Mouse (Mus musculus) layer of hippocampus, postnatal 25 days (tissue): ENCODE data around the gene Zfp809. TPM values are rescaled to one million over a fixed set of nuclear protein-coding genes. Genes with fewer than 3 reads are reported as not detected.

Experiments
- DNase-seq, 2 experiments: peaks; one replicate each; pipeline ENCODE4 v3.0.0; 2022; ENCODE audit warnings: mixed read lengths in 2 of 2, low spot score in 1 of 2; ENCODE audit errors: extremely low spot score in 1 of 2
- total RNA-seq, 2 experiments: library from RNA; stranded (reverse); gene quantifications; 2 replicates each; pipeline ENCODE4 v1.2.3; 2021

Gene Zfp809
- total RNA-seq, 2 experiments from 2014 or later: 19.7 to 22.7 TPM

DNA sequence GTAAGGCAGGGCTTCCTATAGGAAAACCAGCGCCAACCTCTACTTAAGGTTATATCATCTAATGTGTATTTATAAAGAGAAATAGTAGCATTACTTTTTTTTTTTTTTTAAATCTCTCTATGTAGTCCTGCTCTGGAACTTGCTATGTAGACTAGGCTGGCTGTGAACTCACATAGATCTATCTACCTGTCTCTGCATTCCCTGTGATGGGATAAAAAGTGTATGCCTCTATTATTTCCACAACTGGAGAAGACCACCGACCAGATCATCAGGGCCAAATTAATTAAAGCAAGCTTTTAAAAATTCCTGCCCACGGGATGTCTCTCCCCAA is 34.5 kb downstream of the Zfp809 start:
- no peak for DNase-seq

DNA sequence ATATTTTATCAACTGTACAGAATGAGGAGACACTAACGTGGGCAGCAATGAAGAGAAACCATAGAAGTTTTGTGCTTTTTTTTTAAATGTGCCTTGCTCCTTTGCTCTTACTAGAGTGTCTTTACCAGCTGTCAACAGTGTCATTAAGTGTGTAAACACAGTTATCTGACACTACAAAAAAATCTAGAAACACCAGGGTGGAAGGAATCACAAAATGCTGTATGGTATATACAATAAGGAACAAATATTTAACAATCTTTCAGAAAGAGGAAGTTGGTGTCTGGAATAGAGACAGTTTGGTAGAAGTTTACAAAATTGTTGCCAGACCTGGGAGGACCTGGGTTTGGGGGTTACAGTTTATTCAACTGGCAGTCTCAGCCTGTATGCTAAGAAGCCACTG is 36.1 kb downstream of the Zfp809 start:
- DNase-seq: no peak

DNA sequence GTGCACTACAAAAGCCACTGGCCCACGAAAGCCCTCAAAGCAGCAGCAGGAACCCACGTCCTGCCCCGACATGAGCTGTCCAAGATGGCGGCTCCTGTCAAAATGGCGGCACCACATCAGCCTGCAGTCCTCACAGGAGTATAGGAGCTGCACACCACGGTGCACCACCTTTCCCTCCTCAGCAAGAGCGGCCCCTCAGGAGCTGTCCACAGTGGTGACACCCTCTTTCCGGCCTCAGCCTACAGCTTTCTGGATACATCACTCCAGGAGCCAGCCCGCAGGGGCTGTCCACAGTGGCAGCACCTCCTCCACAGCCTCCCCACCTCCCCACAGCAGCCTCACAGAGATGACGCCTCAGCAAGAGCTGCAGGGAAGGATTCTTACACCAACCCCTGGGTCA is 37.1 kb downstream of the Zfp809 start:
- no peak for DNase-seq

DNA sequence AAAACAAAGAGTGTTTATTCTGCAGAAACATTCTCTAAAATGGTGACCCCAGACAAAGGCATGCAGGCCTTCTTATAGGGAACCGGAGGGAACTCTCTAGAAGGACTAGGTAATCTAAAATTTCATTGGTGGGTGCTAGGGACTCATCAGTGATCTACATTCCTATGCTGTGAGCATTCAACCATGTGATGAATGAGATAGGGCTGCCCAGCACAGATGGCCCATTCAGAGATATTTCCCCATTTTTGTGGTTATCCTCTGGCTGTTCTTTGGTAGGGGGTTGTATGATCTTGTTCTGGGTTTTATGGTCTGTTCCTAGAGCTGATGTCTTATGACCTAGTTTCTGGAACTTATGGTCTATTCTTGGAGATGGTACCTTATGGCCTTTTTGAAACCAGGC is 43.4 kb downstream of the Zfp809 start:
- DNase-seq: no peak

DNA sequence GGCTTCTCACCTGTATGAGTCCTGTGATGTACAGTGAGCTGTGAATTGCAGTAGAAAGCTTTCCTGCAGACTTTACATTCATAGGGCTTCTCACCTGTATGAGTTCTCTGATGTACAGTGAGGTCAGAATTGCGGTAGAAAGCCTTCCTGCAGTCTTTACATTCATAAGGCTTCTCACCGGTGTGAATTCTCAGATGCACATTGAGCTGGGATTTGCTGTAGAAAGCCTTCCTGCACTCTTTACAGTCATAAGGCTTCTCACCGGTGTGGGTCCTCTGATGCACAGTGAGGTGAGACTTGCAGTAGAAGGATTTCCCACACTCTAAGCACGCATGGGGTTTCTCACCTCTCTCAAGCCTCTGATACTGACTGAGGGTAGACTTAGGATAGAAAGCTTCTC is 53.2 kb downstream of the Zfp809 start:
- DNase-seq: no peak

Other genes starting within 250 kb of the Zfp809 start
- gene Rgl3, start 236.3 kb upstream of the Zfp809 start, total RNA-seq: 1 to 10 TPM; 1.5 to 1.9 TPM
- 1 to 10 TPM; 7.0 to 7.6 TPM for gene Ccdc151, start 223.1 kb upstream of the Zfp809 start, total RNA-seq
- 100 to 1,000 TPM; 107 to 108 TPM for gene Prkcsh, start 222.9 kb upstream of the Zfp809 start, total RNA-seq
- 100 to 1,000 TPM; 155 to 158 TPM for gene Elavl3, start 173.7 kb upstream of the Zfp809 start, total RNA-seq
- 1 to 10 TPM; 1.2 to 3.9 TPM for gene Gm49318, start 154.5 kb upstream of the Zfp809 start, total RNA-seq
- 10 to 100 TPM; 17.9 to 22.1 TPM for gene Zfp653, start 154.3 kb upstream of the Zfp809 start, total RNA-seq
- gene Ecsit, start 140.3 kb upstream of the Zfp809 start, total RNA-seq: 10 to 100 TPM; 45.6 to 45.8 TPM
- gene Cnn1, start 126.5 kb upstream of the Zfp809 start, total RNA-seq: 1 to 10 TPM in 1 of 2 experiments, under 1 TPM in 1; 0.32 to 1.2 TPM
- gene Elof1, start 108.5 kb upstream of the Zfp809 start, total RNA-seq: 10 to 100 TPM; 53.1 to 57.9 TPM
- under 1 TPM; 0.54 to 0.91 TPM for gene Acp5, start 90.0 kb upstream of the Zfp809 start, total RNA-seq
- 10 to 100 TPM; 48.2 to 54.3 TPM for gene Pigyl, start 68.9 kb upstream of the Zfp809 start, total RNA-seq
- gene Zfp872, start 37.6 kb upstream of the Zfp809 start, total RNA-seq: not detected
- 1 to 10 TPM; 5.0 to 5.5 TPM for gene Zfp599, start 34.2 kb downstream of the Zfp809 start, total RNA-seq
- 10 to 100 TPM; 16.0 to 17.8 TPM for gene Zfp810, start 81.9 kb downstream of the Zfp809 start, total RNA-seq
- gene Anln, start 163.5 kb downstream of the Zfp809 start, total RNA-seq: 10 to 100 TPM; 17.9 to 23.8 TPM
- 1 to 10 TPM; 6.0 to 6.8 TPM for gene 9530077C05Rik, start 185.8 kb downstream of the Zfp809 start, total RNA-seq
- gene Gm17545, start 228.6 kb downstream of the Zfp809 start, total RNA-seq: not detected
- gene Rp9, start 244.0 kb downstream of the Zfp809 start, total RNA-seq: 10 to 100 TPM; 29.2 to 32.4 TPM